Mouse (Mus musculus): ENCODE results near the gene Ap2a1.
"Not testable (repeated sequence)": the region's sequence is repeated elsewhere in the genome, so short reads cannot be mapped to it uniquely, and the experiment has no call there.

The Ap2a1 gene

DNA sequence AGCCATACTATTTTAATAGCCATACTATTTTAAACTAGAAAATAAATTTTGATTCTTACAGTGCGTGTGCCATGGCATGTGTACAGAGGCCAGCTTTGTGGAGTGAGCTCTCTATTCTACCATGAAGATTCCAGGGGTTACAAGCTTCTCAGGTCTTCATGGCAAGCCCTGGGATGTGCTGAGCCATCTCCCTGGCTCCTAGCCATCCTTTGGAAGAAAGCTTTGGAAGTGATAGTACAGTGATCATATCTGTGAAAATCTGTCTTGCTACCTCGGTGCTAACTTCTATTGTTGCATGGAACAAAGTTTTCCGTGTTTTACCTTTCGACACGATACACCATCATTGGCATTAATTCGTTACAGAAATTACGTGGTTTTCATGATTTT lies 34.1 kb downstream of the Ap2a1 start:
- DNase-seq (ENCODE audit: extremely low read depth, low read depth, low spot score) = no peak

DNA sequence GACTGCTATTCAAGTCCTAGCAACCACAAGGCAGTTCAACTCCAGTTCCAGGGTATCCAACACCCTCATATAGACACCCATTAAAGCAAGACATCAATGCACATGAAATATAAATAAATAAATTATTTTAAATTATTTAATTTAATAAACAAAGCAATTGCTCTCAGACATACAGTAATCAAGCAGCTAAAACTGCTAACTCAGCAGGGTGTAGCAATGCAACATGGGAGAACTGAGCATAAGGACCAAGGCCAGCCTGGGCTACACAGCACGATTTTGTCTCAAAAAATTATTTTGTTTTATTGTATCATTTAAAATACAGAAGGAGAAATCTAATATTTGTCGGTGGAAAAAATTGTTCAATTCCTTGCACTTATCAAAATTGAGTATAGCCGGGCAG lies 35.1 kb downstream of the Ap2a1 start:
- DNase-seq (ENCODE audit: extremely low read depth, low read depth, low spot score) = no peak

DNA sequence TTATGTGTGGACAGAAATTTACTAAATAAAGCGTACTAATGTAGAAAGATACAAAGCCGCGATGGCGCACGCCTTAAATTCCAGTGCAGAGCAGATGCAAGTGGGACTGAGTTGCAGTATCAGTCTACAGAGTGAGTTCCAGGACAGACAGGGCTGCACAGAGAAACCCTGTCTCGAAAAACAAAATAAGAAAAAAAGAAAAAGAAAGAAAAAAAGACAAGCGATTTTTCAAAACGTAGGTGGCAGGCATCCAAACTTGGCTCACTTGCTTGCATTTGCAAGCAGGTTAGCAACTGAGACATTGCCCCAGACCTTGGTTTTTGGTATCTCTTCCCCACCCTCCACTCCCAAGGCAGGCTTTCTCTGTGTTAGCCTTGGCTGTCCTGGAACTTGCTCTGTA lies 36.1 kb downstream of the Ap2a1 start:
- DNase-seq (ENCODE audit: extremely low read depth, low read depth, low spot score) = no peak

DNA sequence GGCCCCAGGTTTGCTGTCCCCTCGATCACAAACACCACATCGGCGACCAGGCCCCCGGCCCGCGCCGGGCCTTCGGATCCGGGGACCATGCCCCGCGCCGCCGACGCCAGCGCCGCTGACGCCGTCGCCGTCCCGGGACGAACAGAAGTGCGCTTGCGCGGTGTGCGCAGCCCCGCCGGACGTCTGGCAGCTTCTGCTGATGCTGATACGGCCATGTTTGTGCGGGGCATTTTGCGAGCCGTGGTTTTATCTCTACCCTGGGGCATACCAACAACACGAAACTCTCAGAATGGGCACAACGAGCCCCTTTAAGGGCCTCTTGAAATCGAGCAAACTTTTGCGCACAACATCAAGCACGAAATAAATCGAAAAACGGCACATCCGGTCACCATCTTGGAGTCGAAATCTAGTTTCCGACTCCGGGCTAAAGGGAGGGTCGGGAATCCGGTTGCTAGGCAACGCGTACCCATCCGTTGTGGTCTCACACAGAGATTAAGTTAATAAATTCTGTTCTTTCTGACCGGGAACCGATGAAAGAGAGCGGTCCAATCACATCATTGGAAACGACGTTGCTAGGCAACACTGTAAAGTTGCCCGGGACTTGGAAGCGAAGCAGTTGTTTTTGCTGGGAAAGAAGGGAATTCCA lies 36.9 kb downstream of the Ap2a1 start, which contains the start of gene Med25:
Gene Med25 (minus strand): TSS at position 437 of the 646 bp plus-strand sequence.
- peak; percentile 34 for DNase-seq (ENCODE audit: extremely low read depth, low read depth, low spot score)

DNA sequence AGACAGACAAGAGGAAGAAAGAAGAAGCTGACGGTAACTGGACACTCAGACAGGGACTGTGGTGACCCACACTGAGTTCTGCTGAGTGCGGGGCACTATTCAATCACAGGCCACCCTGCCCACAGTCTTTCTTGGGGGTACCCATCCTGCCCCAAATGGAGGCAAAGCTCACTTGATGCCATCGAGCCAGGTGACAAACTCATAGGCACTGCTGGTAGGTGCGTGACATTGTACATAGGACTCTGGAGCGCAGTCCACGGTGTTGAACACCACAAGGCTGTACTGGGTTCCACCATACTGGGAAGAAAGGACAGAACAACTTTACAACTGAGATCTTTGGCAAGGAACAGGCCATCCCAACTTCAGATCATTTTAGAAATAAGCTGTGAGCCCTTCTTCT lies 37.7 kb downstream of the Ap2a1 start:
- no peak for DNase-seq (ENCODE audit: extremely low read depth, low read depth, low spot score)

DNA sequence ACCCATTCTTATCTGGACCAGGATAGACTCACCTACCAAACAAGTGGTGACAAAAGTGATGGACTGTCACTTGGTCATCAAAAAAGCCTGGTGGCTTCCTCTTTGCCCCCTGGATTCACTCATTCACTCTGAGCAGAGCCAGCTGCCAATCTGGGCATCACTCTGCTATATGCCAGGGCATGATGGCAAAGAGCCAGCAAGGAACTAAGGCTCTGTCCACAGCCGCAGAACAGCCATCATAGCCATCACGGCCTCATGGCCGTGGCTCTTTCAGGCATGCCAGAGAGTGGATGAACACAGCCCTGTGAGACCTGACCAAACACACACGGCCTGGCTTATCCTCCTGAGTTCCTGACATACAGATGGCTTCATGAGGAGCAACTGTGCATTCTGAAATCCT lies 38.6 kb downstream of the Ap2a1 start:
- no peak for DNase-seq (ENCODE audit: extremely low read depth, low read depth, low spot score)

- DNase-seq (ENCODE audit: extremely low read depth, low read depth, low spot score) = no peak
These were observed 39.1 kb downstream of the Ap2a1 start for GRCm38 (mm10) chr7:44890180-44890579.

- DNase-seq (ENCODE audit: extremely low read depth, low read depth, low spot score) = no peak
These were observed 40.8 kb downstream of the Ap2a1 start for GRCm38 (mm10) chr7:44888256-44889105.

DNA sequence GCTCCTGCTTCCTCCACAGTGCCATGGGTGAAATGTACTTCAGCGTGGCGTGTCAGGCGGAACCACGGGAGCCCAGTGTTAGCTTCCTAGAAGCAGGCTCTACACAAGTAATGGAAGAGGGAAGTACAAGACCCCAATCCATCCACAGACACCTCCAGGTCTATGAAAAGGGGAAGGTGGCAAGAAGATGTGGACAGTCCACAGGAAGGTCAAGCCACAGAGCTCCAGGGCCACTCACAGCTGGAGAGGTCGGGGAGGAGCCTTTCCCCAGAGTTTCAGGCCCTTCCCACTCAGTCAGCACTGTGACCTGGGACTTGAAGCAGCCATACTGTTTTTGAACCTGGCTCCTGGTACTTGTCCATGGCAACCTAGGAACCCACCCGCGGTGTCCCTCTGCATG lies 42.3 kb downstream of the Ap2a1 start:
- DNase-seq (ENCODE audit: extremely low read depth, low read depth, low spot score) = no peak

GRCm38 (mm10) chr7:44884637-44885036 lies 44.7 kb downstream of the Ap2a1 start:
- DNase-seq (ENCODE audit: extremely low read depth, low read depth, low spot score) = no peak

- no peak for DNase-seq (ENCODE audit: extremely low read depth, low read depth, low spot score)
These were observed 46.3 kb downstream of the Ap2a1 start for GRCm38 (mm10) chr7:44883036-44883435.

GRCm38 (mm10) chr7:44877833-44878232 lies 51.5 kb downstream of the Ap2a1 start:
- no peak for DNase-seq (ENCODE audit: extremely low read depth, low read depth, low spot score)

DNA sequence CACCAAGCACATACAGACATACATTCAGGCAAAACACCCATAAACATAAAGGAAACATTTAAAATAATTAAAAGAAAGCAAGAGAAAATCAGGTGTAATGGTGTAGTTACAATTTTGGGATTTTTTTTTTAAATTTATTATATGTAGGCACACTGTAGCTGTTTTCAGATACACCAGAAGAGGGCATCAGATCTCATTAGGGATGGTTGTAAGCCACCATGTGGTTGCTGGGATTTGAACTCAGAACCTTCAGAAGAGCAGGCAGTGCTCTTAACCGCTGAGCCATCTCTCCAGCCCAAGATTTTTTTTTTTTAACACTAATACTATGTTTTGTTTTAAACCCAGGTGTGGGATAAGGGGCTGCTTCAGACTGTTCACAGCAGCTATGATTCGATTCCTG lies 57.5 kb downstream of the Ap2a1 start:
- not testable (repeated sequence) for DNase-seq (ENCODE audit: extremely low read depth, low read depth, low spot score)

GRCm38 (mm10) chr7:44871181-44871580 lies 58.1 kb downstream of the Ap2a1 start:
- no peak for DNase-seq (ENCODE audit: extremely low read depth, low read depth, low spot score)

GRCm38 (mm10) chr7:44870614-44871013 lies 58.7 kb downstream of the Ap2a1 start:
- DNase-seq (ENCODE audit: extremely low read depth, low read depth, low spot score) = no peak

DNA sequence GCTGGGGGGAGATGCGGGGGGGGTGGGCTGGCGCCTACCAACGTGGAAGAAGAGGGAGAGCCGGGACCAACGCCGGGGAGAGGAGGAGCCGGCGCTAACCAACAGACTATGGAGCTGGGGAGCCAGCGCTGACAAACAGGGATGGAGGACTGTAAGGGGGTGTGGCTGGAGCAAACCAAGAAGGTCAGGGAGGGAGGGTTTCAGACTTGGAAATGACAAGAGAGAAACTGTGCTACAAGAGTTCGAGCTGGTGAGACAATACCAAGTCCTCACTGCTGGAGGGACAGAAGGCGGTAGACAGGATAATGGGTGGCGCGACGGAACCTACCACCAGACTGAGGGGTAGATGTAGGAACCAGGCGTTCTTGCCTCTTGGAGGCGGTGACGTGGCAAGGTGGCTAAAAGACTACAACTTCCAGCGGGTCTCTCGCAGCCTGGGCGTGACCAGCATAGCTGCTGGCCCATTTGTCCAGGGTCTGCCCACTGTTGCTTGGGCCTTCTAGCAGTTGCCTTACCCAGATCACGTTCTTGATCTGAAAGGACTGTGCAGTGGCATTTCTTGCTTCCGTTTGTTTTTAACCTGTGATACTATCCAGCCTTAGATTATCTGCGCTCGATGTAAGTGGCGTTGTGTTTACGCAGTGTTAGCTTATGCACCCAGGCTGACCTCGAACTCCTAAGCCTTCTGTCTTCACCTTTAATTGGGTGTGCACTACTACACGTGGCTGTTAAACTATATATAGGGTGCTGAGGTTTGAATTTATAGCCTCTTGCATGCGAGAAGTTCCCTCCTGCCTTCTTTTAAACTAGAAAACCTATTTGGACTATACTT lies 59.4 kb downstream of the Ap2a1 start, which contains the start of gene Ptov1:
Gene Ptov1 (minus strand): TSS at position 92 of the 832 bp plus-strand sequence.
- DNase-seq (ENCODE audit: extremely low read depth, low read depth, low spot score) = peak; percentile 85

- DNase-seq (ENCODE audit: extremely low read depth, low read depth, low spot score) = no peak
These were observed 60.2 kb downstream of the Ap2a1 start for GRCm38 (mm10) chr7:44868919-44869696.

- no peak for DNase-seq (ENCODE audit: extremely low read depth, low read depth, low spot score)
These were observed 60.8 kb downstream of the Ap2a1 start for GRCm38 (mm10) chr7:44868465-44868864.

- no peak for DNase-seq (ENCODE audit: extremely low read depth, low read depth, low spot score)
These were observed 61.5 kb downstream of the Ap2a1 start for GRCm38 (mm10) chr7:44867802-44868201.

GRCm38 (mm10) chr7:44867010-44867702 lies 62.1 kb downstream of the Ap2a1 start:
- DNase-seq (ENCODE audit: extremely low read depth, low read depth, low spot score) = no peak
